Mouse (Mus musculus): ENCODE data around the gene Ppp1ca. TPM values are rescaled to one million over a fixed set of nuclear protein-coding genes. Genes with fewer than 3 reads are reported as not detected.

Gene Ppp1ca
- polyA plus RNA-seq, 1 experiment from 2014 or later = 627 TPM

- H3K27me3 ChIP-seq (replicated peaks) = no peaks in the 10 kb centered on the region; the same call in 1 of the 2 replicates
- no peak for ATAC-seq (ENCODE audit: insufficient number of reproducible peaks, low FRiP score)
- WGBS = 66% methylated on average over 3 of the region's 3 CpGs
- H3K4me3 ChIP-seq = no peak overlapping the region
- H3K36me3 ChIP-seq = no peaks in the 10 kb centered on the region
- no peak overlapping the region for H3K4me2 ChIP-seq
- 0 out of 2 replicates have a peak, but pooled peaks cover 3% of the 10 kb centered on the region for H3K9me3 ChIP-seq (replicated peaks)
- no peak overlapping the region for H3K9ac ChIP-seq
- no peaks in the 10 kb centered on the region for H3K4me1 ChIP-seq (replicated peaks)
- H3K27ac ChIP-seq (ENCODE audit: poor library complexity, severe bottlenecking) = no peak overlapping the region
Observed at GRCm38 (mm10) chr19:4242416-4242815, 50.6 kb downstream of the Ppp1ca start.

GRCm38 (mm10) chr19:4244775-4245174, 52.9 kb downstream of the Ppp1ca start:
- WGBS = 77% methylated on average over 6 of the region's 6 CpGs
- peaks cover 3% of the 10 kb centered on the region; the same call in 1 of the 2 replicates for H3K27me3 ChIP-seq (replicated peaks)

More at GRCm38 (mm10) chr19:4244775-4245174, 52.9 kb downstream of the Ppp1ca start:
- ATAC-seq (ENCODE audit: insufficient number of reproducible peaks, low FRiP score) = no peak
- no peaks in the 10 kb centered on the region for H3K36me3 ChIP-seq
- no peak overlapping the region for H3K4me2 ChIP-seq
- H3K9ac ChIP-seq = no peak overlapping the region
- no peaks in the 10 kb centered on the region for H3K4me1 ChIP-seq (replicated peaks)
- 0 out of 2 replicates have a peak, but pooled peaks cover 3% of the 10 kb centered on the region for H3K9me3 ChIP-seq (replicated peaks)
- H3K4me3 ChIP-seq = no peak overlapping the region
- H3K27ac ChIP-seq (ENCODE audit: poor library complexity, severe bottlenecking) = no peak overlapping the region

Small RNA genes within 50 kb of the gene (microRNA-seq; reads per million reads assigned to microRNA genes)
- gene Gm26115 = not detected

Other genes with a start within 250 kb of the Ppp1ca start
- not detected in 2 replicates for gene Aldh3b3, start 233.4 kb upstream of the Ppp1ca start, polyA plus RNA-seq (2016; fragmentation: Nextera tagmentation; extraction: Ambion mirVana)
- gene Aldh3b2, start 219.7 kb upstream of the Ppp1ca start, polyA plus RNA-seq (2016; fragmentation: Nextera tagmentation; extraction: Ambion mirVana) = 0.40 and 0.86 TPM in 2 replicates
- gene Acy3, start 205.5 kb upstream of the Ppp1ca start, polyA plus RNA-seq (2016; fragmentation: Nextera tagmentation; extraction: Ambion mirVana) = 9.3 and 9.5 TPM in 2 replicates
- gene Tbx10, start 199.3 kb upstream of the Ppp1ca start, polyA plus RNA-seq (2016; fragmentation: Nextera tagmentation; extraction: Ambion mirVana) = not detected in 2 replicates
- 41.0 and 44.7 TPM in 2 replicates for gene Nudt8, start 191.5 kb upstream of the Ppp1ca start, polyA plus RNA-seq (2016; fragmentation: Nextera tagmentation; extraction: Ambion mirVana)
- gene Gm49405, start 191.4 kb upstream of the Ppp1ca start, polyA plus RNA-seq (2016; fragmentation: Nextera tagmentation; extraction: Ambion mirVana) = 4.2 and 4.6 TPM in 2 replicates
- 74.6 and 84.9 TPM in 2 replicates for gene Doc2g, start 188.8 kb upstream of the Ppp1ca start, polyA plus RNA-seq (2016; fragmentation: Nextera tagmentation; extraction: Ambion mirVana)
- 402 and 417 TPM in 2 replicates for gene Ndufv1, start 179.3 kb upstream of the Ppp1ca start, polyA plus RNA-seq (2016; fragmentation: Nextera tagmentation; extraction: Ambion mirVana)
- 346 and 369 TPM in 2 replicates for gene Gstp1, start 154.1 kb upstream of the Ppp1ca start, polyA plus RNA-seq (2016; fragmentation: Nextera tagmentation; extraction: Ambion mirVana)
- gene Gstp2, start 146.0 kb upstream of the Ppp1ca start, polyA plus RNA-seq (2016; fragmentation: Nextera tagmentation; extraction: Ambion mirVana) = 3.6 and 7.1 TPM in 2 replicates
- gene Gstp3, start 132.5 kb upstream of the Ppp1ca start, polyA plus RNA-seq (2016; fragmentation: Nextera tagmentation; extraction: Ambion mirVana) = 0.69 TPM in 1 of 2 replicates, not detected in the other
- not detected in 2 replicates for gene Cabp2, start 110.5 kb upstream of the Ppp1ca start, polyA plus RNA-seq (2016; fragmentation: Nextera tagmentation; extraction: Ambion mirVana)
- 54.4 and 57.6 TPM in 2 replicates for gene Cdk2ap2, start 94.9 kb upstream of the Ppp1ca start, polyA plus RNA-seq (2016; fragmentation: Nextera tagmentation; extraction: Ambion mirVana)
- 23.3 and 23.5 TPM in 2 replicates for gene Pitpnm1, start 92.1 kb upstream of the Ppp1ca start, polyA plus RNA-seq (2016; fragmentation: Nextera tagmentation; extraction: Ambion mirVana)
- gene Aip, start 66.2 kb upstream of the Ppp1ca start, polyA plus RNA-seq (2016; fragmentation: Nextera tagmentation; extraction: Ambion mirVana) = 80.4 and 82.6 TPM in 2 replicates
- not detected in 2 replicates for gene Gpr152, start 52.3 kb upstream of the Ppp1ca start, polyA plus RNA-seq (2016; fragmentation: Nextera tagmentation; extraction: Ambion mirVana)
- gene Cabp4, start 48.0 kb upstream of the Ppp1ca start, polyA plus RNA-seq (2016; fragmentation: Nextera tagmentation; extraction: Ambion mirVana) = 0.13 TPM in 1 of 2 replicates, not detected in the other
- gene Coro1b, start 43.4 kb upstream of the Ppp1ca start, polyA plus RNA-seq (2016; fragmentation: Nextera tagmentation; extraction: Ambion mirVana) = 115 and 122 TPM in 2 replicates
- gene Ptprcap, start 38.5 kb upstream of the Ppp1ca start, polyA plus RNA-seq (2016; fragmentation: Nextera tagmentation; extraction: Ambion mirVana) = 0.73 and 1.1 TPM in 2 replicates
- 52.9 and 55.7 TPM in 2 replicates for gene Rps6kb2, start 28.7 kb upstream of the Ppp1ca start, polyA plus RNA-seq (2016; fragmentation: Nextera tagmentation; extraction: Ambion mirVana)
- 2.5 and 3.6 TPM in 2 replicates for gene Carns1, start 16.6 kb upstream of the Ppp1ca start, polyA plus RNA-seq (2016; fragmentation: Nextera tagmentation; extraction: Ambion mirVana)
- 1.5 and 1.6 TPM in 2 replicates for gene Tbc1d10c, start 781 bp upstream of the Ppp1ca start, polyA plus RNA-seq (2016; fragmentation: Nextera tagmentation; extraction: Ambion mirVana)
- 22.6 and 23.1 TPM in 2 replicates for gene Rad9a, start 9.6 kb downstream of the Ppp1ca start, polyA plus RNA-seq (2016; fragmentation: Nextera tagmentation; extraction: Ambion mirVana)
- 1.3 and 1.4 TPM in 2 replicates for gene Clcf1, start 22.2 kb downstream of the Ppp1ca start, polyA plus RNA-seq (2016; fragmentation: Nextera tagmentation; extraction: Ambion mirVana)
- not detected in 2 replicates for gene AC109138.7, start 22.3 kb downstream of the Ppp1ca start, polyA plus RNA-seq (2016; fragmentation: Nextera tagmentation; extraction: Ambion mirVana)
- gene Pold4, start 39.8 kb downstream of the Ppp1ca start, polyA plus RNA-seq (2016; fragmentation: Nextera tagmentation; extraction: Ambion mirVana) = 16.6 and 19.4 TPM in 2 replicates
- gene Ssh3, start 77.1 kb downstream of the Ppp1ca start, polyA plus RNA-seq (2016; fragmentation: Nextera tagmentation; extraction: Ambion mirVana) = 4.5 and 4.7 TPM in 2 replicates
- 1.6 and 2.0 TPM in 2 replicates for gene Ankrd13d, start 91.1 kb downstream of the Ppp1ca start, polyA plus RNA-seq (2016; fragmentation: Nextera tagmentation; extraction: Ambion mirVana)
- 12.6 and 15.6 TPM in 2 replicates for gene Grk2, start 114.2 kb downstream of the Ppp1ca start, polyA plus RNA-seq (2016; fragmentation: Nextera tagmentation; extraction: Ambion mirVana)
- gene Kdm2a, start 206.2 kb downstream of the Ppp1ca start, polyA plus RNA-seq (2016; fragmentation: Nextera tagmentation; extraction: Ambion mirVana) = 50.9 and 57.7 TPM in 2 replicates
- gene Rhod, start 247.4 kb downstream of the Ppp1ca start, polyA plus RNA-seq (2016; fragmentation: Nextera tagmentation; extraction: Ambion mirVana) = 23.8 and 25.6 TPM in 2 replicates